Mouse (Mus musculus) erythroblast, adult 5-6 weeks (primary cell): ENCODE measurements around the gene Sap30bp. TPM values are rescaled to one million over a fixed set of nuclear protein-coding genes. Genes with fewer than 3 reads are reported as not detected.
A peak's percentile ranks its signal among the peaks of the same experiment; 100 is the strongest.

Experiments used
- ATAC-seq: replicated peaks from 2 replicates; pipeline ENCODE4 v1.8.0; 2016; ENCODE audit warnings: moderate number of reproducible peaks, mild to moderate bottlenecking, moderate TSS enrichment, inconsistent platforms; ENCODE audit not compliant: poor library complexity, low FRiP score, severe bottlenecking
- total RNA-seq, 2 experiments: library from RNA; stranded (forward) in 1 of 2; stranded (reverse) in 1 of 2; fragments of 150-400 nt in 1 of 2; fragments of 200-764, 138-1000 nt in 1 of 2; gene quantifications; 2 replicates each; pipeline versions ENCODE4 v1.2.3 to v1.2.4; 2015 to 2017; ENCODE audit warnings: low replicate concordance in 2 of 2

The Sap30bp gene
- total RNA-seq, 2 experiments from 2014 or later: 6.3 to 75.6 TPM

DNA sequence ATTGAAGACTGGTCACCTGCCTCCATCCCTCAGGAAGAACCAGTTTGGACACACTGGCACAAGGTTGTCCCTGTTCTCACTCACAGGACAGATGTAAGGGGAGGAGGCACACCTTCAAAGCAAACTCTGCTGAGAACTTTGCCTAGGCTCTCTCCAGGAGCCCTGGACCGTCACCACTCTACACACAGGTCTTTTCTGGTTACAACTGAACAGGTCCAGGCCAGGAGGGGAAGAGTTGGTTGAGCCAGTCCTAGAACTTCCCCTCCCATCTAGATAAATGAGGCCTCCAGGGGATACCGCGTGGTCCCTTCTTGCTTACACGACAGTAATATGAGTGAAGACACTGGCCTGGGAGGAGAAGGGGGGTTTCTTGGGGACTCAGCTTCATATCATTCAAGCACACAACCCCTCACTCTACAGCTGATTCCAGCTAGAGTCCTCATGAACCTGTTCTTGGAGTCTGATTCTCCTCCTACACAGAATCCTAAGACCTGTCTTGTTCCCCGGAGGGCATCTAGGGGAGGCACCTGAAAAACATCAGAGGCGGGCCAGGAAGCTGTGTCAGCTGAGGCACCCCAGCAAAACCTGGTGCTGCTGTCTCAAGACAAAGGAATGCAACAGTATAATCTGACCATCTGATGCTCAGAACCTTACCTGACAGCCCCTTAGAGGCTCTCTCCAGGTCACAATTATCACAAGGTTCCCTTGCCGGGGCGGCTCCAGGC lies 28.7 kb upstream of the Sap30bp start:
- no peak for ATAC-seq

- ATAC-seq: no peak
Measured at GRCm38 (mm10) chr11:115904956-115905790, 27.9 kb upstream of the Sap30bp start.

DNA sequence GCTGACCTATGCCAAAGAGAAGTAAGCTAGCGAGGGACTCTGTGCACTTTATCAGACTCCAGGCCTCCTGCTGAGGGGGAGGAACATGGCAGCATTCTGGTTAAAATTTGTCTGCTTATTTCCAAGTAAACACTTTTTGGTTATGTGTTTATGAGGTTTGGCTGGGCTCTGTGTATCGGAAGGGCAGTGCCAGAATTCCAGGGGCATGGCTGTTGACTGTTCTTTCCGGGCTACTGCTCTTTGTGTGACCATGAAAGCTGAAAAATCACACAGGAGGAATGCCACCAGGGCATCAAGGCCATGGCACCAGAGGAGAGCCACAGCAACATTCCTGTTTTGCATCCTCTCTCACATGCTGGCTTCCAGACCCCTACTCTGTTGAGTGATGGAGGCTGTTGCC lies 27.0 kb upstream of the Sap30bp start:
- no peak for ATAC-seq

DNA sequence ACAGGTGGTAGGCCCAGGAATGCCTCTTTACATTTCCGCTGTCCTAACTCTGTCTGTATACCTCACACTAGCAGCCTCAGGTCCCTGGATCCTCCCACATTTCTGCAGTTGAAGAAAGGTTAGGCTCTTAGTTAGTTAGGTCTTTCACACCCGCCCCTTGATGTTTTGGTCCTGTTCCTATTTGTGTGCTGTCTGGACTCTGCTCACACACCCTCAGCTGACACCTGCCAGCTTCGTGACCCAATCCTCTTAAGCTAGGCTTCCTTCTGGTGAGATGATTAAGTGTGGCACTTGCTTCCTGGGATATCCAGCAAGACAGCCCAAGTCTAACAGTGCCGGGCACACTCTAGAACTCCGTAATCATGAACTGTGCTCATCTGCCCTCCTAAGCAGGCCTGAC lies 26.6 kb upstream of the Sap30bp start:
- ATAC-seq: no peak

- ATAC-seq: peak; percentile 73
Measured at GRCm38 (mm10) chr11:115911134-115911561, 21.9 kb upstream of the Sap30bp start.

GRCm38 (mm10) chr11:115911632-115912376 lies 21.3 kb upstream of the Sap30bp start, which contains the start of gene Smim6:
Gene Smim6 (plus strand): TSS chr11:115912017.
- ATAC-seq: peak; percentile 68

DNA sequence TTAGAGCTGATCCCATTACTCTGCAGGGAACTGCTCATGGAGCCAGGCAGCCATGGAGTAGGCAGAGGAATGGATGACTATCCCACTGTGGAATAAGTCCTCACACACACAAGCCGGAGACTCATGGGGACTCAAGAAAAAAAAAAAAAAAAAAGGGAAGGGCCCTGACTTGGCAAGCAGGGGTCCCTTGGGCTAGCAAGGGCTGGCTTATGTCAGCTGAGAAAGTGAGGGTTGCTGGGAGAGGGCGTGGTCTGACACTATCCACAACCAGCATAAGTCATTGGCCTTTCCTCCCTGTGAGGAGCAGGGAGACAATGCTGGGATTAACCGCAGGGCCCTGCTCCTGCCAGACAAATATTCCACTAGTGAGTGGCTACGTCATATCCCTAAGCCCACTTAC lies 16.5 kb upstream of the Sap30bp start:
- no peak for ATAC-seq

DNA sequence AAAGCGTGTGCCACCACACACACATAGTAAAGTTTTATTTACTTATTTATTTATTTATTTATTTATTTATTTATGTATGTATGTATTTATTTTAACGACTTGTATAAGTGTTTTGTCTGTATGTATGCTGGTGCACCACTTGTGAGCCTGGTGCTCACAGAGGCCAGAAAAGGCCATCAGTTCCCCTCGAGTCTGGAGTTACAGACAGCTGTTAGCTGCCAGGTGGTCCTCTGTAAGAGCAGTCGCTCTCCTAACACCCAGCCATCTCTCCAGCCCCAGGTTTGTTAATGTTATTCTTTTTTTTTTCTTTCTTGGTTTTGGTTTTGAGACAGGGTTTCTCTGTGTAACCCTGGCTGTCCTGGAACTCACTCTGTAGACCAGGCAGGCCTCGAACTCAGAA lies 14.4 kb upstream of the Sap30bp start:
- ATAC-seq: no peak

DNA sequence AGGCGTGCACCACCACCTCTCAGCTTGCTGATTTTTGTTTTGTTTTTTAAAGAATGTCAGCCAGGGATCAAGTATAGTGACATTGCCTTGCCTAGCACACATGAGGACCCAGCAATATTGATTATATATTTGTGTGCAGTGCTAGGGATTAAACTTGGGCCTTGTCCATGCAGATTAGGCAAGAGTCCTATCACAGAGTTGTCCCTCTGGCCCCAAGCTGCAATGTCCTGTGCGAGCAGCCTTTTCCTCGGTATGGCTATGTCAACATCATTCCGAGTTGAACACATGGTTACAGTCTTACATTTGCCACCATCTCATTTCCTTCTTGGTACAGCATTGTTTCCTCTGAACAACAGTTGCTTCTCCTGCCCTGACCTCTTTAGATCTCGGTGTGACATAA lies 14.0 kb upstream of the Sap30bp start:
- ATAC-seq: no peak

GRCm38 (mm10) chr11:115920110-115920818 lies 12.8 kb upstream of the Sap30bp start:
- ATAC-seq: peak; percentile 94

DNA sequence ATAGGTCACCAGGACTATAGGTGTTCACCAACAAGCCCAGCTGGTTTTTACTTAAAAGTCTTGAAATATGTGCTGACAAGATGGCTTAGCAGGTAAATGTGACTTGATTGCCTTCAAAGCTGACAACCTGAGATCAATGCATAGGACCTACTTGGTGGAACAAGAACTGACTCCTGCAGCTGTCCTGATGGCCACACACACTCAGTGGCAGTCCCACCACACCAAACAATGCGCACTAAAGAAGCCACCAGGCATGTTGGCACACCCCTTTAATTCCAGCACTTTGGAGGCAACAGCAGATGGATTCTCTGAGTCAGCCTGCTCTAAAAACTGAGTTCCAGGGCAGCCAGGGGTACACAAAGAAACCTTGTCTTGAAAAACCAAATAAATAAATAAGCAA lies 11.1 kb upstream of the Sap30bp start:
- ATAC-seq: no peak

- ATAC-seq: no peak
Measured at GRCm38 (mm10) chr11:115929031-115929430, 4.1 kb upstream of the Sap30bp start.

GRCm38 (mm10) chr11:115929818-115930217 lies 3.3 kb upstream of the Sap30bp start:
- ATAC-seq: no peak

GRCm38 (mm10) chr11:115931235-115931634 lies 1.8 kb upstream of the Sap30bp start:
- ATAC-seq: no peak

DNA sequence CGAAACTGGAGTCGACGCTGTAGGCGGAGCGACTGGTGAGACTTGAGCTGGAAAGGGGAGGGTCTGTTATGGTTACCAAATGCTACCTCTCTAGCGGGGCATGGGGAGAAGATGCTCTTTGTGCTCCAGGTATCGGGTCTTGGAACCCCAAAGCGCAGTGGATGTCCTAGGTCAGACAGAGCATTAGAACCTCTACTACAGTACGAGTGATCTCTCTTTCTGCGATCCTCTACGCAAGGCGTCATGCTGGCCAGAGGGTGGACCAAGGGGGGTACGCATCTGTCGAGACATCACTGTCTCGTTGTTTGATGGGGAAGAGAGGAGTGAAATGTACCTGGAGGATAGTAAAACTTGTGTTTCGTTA lies 647 bp downstream of the Sap30bp start:
- no peak for ATAC-seq

DNA sequence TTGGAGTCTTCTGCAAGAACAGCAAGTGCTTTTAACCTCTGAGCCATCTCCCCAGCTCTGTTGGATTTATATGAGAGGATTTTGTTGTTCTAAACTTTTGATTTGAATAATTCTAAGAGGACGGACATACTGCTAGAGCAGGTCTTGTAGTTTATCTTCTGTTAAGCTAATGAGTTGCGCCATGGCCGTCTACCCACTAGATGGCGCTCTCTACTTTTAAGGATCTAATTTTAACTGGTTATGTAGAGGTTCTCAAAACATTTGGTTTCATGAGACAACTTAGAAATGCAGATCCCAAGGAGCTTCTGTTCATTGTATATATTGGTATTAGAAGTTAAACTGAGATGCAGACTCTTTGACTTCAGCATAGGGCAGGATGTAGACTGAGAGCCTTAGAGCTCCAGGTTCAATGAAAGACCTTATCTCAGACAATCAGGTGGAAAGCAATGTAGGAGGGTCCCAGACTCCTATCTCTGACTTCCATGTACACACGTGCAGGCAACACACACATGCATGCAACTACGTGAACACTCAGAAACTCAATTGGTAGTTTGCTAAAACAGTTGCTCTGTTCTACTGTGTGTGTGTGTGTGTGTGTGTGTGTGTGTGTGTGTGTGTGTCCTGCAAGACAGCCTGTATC lies 6.7 kb downstream of the Sap30bp start:
- peak; percentile 79 for ATAC-seq

DNA sequence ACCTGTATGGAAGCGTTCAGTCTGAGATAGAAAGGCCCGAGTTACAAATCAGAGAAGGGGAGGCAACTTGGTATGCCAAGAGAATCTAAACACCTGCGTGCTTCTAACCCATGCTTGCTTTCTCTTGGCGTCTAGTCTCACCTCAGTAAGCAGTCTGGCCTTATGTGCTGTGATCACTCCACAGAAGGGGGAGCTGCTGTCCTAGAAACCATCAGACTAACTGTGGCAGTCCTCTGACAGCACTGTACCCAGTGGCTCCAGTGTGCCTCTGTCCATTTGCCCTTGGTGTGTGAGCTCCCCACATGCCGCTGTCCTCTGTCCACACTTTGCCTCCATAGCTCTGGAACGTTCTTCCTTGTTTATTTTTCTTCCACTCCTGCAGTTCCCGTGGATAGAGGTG lies 8.9 kb downstream of the Sap30bp start:
- ATAC-seq: no peak

DNA sequence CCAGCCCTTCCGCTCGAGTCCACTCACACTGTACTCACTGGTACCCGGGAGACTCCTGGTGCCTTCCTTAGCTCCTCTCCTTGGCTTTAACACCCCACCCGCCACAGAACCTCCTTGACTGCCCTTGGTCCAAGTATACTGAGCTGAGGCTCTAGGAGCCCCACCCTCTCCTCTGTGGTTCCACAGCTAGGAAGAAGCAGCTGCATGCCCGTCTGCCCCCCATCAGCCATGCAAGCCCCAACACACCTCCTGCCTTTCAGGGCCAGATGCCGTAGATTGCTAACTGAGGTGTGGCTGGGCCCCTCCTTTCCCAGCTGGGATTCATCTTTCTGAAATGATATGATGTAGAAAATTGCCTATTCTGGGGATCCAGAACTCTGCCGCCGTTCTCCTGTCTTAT lies 12.2 kb downstream of the Sap30bp start:
- ATAC-seq: no peak

DNA sequence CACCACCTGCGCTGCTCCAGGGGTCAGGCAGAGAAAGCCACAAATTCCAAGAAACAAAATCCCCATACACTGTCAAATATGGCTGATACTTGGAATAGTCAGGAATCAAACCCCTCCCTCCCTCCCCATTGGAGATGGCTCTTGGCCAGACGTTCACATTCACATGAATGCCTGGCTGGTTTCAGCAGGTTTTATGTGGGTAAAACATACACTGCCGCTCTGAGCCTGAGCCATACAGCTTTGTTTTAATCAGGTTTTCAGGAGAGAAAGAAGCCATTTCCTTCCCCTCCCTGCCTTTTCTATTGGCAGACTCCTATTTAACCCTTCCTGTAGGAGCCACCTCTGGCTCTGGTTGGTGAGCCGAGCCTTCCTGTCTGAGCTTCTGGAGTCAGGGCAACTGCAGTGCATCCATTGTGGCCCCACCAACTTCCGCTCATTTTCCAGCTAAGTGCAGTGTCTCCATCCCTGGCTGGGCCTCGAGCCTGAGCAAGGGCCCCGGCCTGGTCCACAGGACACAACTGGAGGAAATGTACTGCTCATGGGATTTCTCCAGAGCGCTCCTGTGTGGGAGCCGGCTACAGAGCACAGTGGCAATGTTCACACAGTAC lies 13.2 kb downstream of the Sap30bp start:
- ATAC-seq: no peak
